Mouse (Mus musculus) bone marrow macrophage, adult 2 months (primary cell): ENCODE measurements around the gene Perm1.

Experiments
- CTCF ChIP-seq: IDR thresholded peaks from 2 replicates; pipeline ENCODE4 v1.5.1; 2012; ENCODE audit warnings: low read depth, mild to moderate bottlenecking, low read length, moderate library complexity
- POLR2A ChIP-seq: IDR thresholded peaks from 2 replicates; pipeline ENCODE4 v1.6.1; 2012; ENCODE audit warnings: mild to moderate bottlenecking, low read depth, low read length, borderline replicate concordance

GRCm38 (mm10) chr4:156169129-156169528 lies 46.5 kb upstream of the Perm1 start:
- TF ChIP-seq CTCF (no peak), POLR2A (no peak)
